Mouse (Mus musculus): ENCODE results near the gene Zfp239. TPM values are rescaled to one million over a fixed set of nuclear protein-coding genes. Genes with fewer than 3 reads are reported as not detected.

The Zfp239 gene
- polyA plus RNA-seq, 1 experiment from 2014 or later = 13.3 TPM

DNA sequence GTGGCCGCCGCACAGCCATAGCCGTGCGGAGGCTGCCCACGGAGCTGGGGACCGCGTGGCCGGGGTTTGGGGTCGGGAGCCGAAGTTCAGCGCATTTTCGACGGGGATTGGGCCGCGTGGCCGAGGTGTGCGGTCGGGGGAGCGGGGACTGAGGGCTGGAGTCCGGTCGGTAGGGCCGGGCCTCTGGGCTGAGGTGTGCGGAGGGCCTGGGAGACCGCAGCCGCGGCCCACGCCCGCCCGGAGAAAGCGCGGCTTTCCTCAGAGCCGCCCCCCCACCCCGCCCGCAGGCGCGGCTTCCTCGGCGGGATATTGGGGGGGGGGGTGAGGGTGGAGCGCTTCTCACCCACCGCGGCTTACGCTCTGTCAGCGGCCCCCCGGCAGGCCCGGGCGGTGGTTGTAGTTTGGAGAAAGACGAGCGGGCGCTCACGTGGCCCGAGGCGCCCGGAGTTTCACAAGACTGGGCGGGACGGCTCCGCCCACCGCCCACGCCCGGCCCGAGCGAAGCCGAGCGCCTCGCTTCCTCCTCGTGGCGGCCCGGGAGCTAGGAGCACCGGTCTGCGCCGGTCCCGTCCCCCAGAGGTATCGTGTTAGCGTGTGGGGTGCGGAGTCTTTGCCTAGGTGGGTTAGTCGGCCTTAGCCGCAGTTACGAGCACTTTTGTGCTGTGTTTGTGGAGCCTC lies 45.5 kb downstream of the Zfp239 start:
- Histone ChIP-seq H3K9me3 (ENCODE audit: control insufficient read depth, low read length) (no peaks in the 10 kb centered on the region), H3K4me1 (replicated peaks; ENCODE audit: control insufficient read depth, insufficient read depth, low read length) (no peaks in the 10 kb centered on the region; the same call in 1 of the 2 replicates), H3K4me3 (ENCODE audit: low read depth, low read length) (peak overlapping the region; percentile 99), H3K4me2 (replicated peaks; ENCODE audit: low read depth, low read length) (peak overlapping the region; percentile 79), H3K27me3 (ENCODE audit: control insufficient read depth, insufficient read depth, low read length) (no peaks in the 10 kb centered on the region), H3K9ac (ENCODE audit: low read depth, low read length) (peak overlapping the region; percentile 95), H3K36me3 (ENCODE audit: control insufficient read depth, insufficient read depth, low read length) (no peaks in the 10 kb centered on the region), H3K27ac (ENCODE audit: low read depth, low read length) (peak overlapping the region; percentile 86)
- peak; percentile 71 for ATAC-seq (ENCODE audit: low FRiP score)
- peak; percentile 90 for DNase-seq (ENCODE audit: low spot score)
- under 1% methylated on average over 43 of the region's 77 CpGs for WGBS

DNA sequence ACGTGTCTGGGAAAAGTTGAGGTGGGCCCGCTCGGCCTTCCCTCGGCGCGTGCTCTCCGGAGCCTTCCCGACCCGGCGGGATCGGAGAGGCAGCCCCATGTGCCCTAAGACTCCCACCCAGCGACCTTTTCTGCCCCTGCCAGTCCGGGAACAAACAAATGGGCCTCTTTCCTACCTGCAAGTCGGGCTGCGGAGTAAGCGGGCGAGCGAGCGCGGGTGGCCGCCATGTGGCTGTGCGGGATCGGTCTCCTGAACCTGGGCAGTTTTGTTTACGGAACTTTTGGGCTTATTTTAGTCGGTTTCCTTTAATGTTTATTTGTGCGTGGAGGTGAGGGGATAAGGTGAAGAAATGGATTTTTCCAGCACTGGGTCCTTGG lies 46.1 kb downstream of the Zfp239 start:
- peak overlapping the region; percentile 79 for H3K4me2 ChIP-seq (replicated peaks; ENCODE audit: low read depth, low read length)
- H3K9ac ChIP-seq (ENCODE audit: low read depth, low read length) = peak overlapping the region; percentile 95
- WGBS = under 1% methylated on average over 26 of the region's 26 CpGs
- H3K36me3 ChIP-seq (ENCODE audit: control insufficient read depth, insufficient read depth, low read length) = no peaks in the 10 kb centered on the region
- H3K27ac ChIP-seq (ENCODE audit: low read depth, low read length) = 0 out of 2 replicates have a peak overlapping the region, but pooled peaks have one; percentile 86
- no peaks in the 10 kb centered on the region; the same call in 1 of the 2 replicates for H3K4me1 ChIP-seq (replicated peaks; ENCODE audit: control insufficient read depth, insufficient read depth, low read length)
- peak overlapping the region; percentile 99 for H3K4me3 ChIP-seq (ENCODE audit: low read depth, low read length)
- DNase-seq (ENCODE audit: low spot score) (no peak), ATAC-seq (ENCODE audit: low FRiP score) (no peak)
- H3K9me3 ChIP-seq (ENCODE audit: control insufficient read depth, low read length) = no peaks in the 10 kb centered on the region
- H3K27me3 ChIP-seq (ENCODE audit: control insufficient read depth, insufficient read depth, low read length) = no peaks in the 10 kb centered on the region

DNA sequence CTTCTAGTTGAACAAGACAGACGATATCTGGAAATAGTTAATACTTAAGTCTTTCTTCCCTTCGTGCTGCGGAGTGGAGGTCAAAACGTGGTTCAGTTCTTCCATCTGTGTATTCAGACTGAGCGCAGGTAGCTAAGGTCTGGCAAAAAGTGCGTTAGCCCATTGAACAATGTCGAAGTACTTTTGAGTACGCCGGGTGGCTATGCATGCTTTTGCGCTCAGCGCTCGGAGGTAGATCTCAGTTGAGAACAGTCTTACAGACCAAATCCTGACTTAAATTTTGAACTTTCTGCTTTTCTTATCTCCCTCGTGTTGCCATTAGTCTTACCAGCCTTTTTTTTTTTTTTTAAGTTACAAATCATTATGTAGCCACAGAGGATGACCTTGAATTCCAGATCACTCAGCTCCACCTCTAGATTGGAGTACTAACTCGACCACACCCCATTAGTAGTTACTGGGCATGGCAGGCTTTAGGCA lies 46.6 kb downstream of the Zfp239 start:
- peak; percentile 39 for DNase-seq (ENCODE audit: low spot score)
- WGBS = 1% methylated on average over 14 of the region's 14 CpGs
- H3K4me3 ChIP-seq (ENCODE audit: low read depth, low read length) = peak overlapping the region; percentile 99
- H3K27ac ChIP-seq (ENCODE audit: low read depth, low read length) = no peak overlapping the region
- H3K4me1 ChIP-seq (replicated peaks; ENCODE audit: control insufficient read depth, insufficient read depth, low read length) = no peaks in the 10 kb centered on the region; the same call in 1 of the 2 replicates
- H3K36me3 ChIP-seq (ENCODE audit: control insufficient read depth, insufficient read depth, low read length) = no peaks in the 10 kb centered on the region
- H3K9me3 ChIP-seq (ENCODE audit: control insufficient read depth, low read length) = no peaks in the 10 kb centered on the region
- no peaks in the 10 kb centered on the region for H3K27me3 ChIP-seq (ENCODE audit: control insufficient read depth, insufficient read depth, low read length)
- peak overlapping the region; percentile 95 for H3K9ac ChIP-seq (ENCODE audit: low read depth, low read length)
- ATAC-seq (ENCODE audit: low FRiP score) = no peak
- peak overlapping the region; percentile 79 for H3K4me2 ChIP-seq (replicated peaks; ENCODE audit: low read depth, low read length)

DNA sequence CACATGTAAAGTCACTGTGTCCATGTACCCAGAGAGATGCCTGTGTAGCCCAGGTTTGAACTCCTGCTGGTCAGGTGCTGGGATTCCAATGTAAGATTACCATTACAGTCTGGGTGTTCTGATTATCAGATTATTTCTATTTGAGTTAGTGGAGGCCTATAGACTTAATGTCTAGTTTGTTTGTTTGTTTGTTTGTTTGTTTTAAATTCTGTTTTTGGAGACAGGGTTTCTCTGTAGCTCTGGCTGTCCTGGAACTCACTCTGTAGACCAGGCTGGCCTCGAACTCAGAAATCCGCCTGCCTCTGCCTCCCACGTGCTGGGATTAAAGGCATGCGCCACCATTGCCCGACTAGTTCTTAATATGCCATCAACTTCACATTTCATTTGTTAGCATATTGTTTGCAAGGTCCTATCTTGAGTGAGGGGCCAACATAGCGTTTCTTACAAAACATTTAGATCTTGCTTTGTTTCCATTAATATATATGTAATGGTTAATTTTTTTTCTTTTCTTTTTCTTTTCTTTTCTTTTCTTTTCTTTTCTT lies 48.3 kb downstream of the Zfp239 start:
- WGBS = 87% methylated on average over 6 of the region's 6 CpGs
- Histone ChIP-seq H3K4me2 (replicated peaks; ENCODE audit: low read depth, low read length) (no peak overlapping the region), H3K9me3 (ENCODE audit: control insufficient read depth, low read length) (no peaks in the 10 kb centered on the region), H3K9ac (ENCODE audit: low read depth, low read length) (no peak overlapping the region), H3K36me3 (ENCODE audit: control insufficient read depth, insufficient read depth, low read length) (no peaks in the 10 kb centered on the region), H3K27ac (ENCODE audit: low read depth, low read length) (no peak overlapping the region), H3K4me1 (replicated peaks; ENCODE audit: control insufficient read depth, insufficient read depth, low read length) (no peaks in the 10 kb centered on the region; the same call in 1 of the 2 replicates), H3K4me3 (ENCODE audit: low read depth, low read length) (no peak overlapping the region), H3K27me3 (ENCODE audit: control insufficient read depth, insufficient read depth, low read length) (no peaks in the 10 kb centered on the region)
- ATAC-seq (ENCODE audit: low FRiP score) (no peak), DNase-seq (ENCODE audit: low spot score) (no peak)

DNA sequence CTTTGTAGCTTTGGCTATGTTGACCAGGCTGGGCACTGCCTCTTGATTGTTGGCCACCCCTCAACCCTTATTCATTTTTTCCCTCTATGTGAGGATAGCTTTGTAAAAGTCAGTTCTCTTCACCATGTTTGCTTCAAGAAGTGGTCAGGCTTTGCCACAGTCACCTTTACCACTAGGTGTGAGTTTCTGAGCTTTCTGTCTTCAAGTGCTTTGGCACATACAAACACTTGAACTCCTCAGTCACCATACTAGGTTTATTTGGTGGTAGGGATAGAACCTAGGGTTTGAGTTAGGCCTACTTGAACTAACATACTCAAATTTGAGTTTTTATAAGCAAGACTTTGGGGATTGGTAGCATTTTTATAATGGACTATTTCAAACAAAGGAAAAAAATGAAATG lies 52.6 kb downstream of the Zfp239 start:
- Histone ChIP-seq H3K9ac (ENCODE audit: low read depth, low read length) (no peak overlapping the region), H3K4me1 (replicated peaks; ENCODE audit: control insufficient read depth, insufficient read depth, low read length) (peaks cover 4% of the 10 kb centered on the region), H3K27me3 (ENCODE audit: control insufficient read depth, insufficient read depth, low read length) (no peaks in the 10 kb centered on the region), H3K9me3 (ENCODE audit: control insufficient read depth, low read length) (no peaks in the 10 kb centered on the region), H3K27ac (ENCODE audit: low read depth, low read length) (no peak overlapping the region), H3K4me2 (replicated peaks; ENCODE audit: low read depth, low read length) (no peak overlapping the region), H3K36me3 (ENCODE audit: control insufficient read depth, insufficient read depth, low read length) (no peaks in the 10 kb centered on the region), H3K4me3 (ENCODE audit: low read depth, low read length) (no peak overlapping the region)
- DNase-seq (ENCODE audit: low spot score) (no peak), ATAC-seq (ENCODE audit: low FRiP score) (no peak)

DNA sequence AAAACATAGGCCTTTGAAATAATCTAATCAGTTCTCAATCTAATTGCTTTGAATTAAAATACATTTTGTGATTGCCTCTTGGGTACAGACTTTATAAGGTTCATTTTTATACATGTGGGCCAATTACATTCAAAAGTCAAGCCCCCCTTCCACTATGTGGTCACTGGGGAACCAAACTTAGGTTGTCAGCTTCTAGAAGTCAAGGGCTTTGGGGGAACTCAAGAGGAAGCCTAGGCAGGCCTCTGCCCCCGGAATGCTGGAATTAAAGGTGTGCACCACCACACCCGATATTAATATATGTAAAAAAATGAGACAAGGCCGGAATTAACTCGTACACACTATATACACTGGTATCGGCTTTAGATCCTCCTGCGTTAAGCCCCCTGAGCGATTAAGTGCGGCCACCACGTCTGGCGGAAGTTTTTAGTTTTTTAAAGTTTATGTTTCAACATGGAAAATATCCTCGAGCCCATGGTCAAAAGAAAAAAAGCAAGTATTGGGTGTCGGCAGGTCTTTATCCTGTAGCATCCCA lies 54.4 kb downstream of the Zfp239 start:
- no peak for DNase-seq (ENCODE audit: low spot score)
- WGBS = 4% methylated on average over 12 of the region's 12 CpGs
- no peak overlapping the region for H3K27ac ChIP-seq (ENCODE audit: low read depth, low read length)

DNA sequence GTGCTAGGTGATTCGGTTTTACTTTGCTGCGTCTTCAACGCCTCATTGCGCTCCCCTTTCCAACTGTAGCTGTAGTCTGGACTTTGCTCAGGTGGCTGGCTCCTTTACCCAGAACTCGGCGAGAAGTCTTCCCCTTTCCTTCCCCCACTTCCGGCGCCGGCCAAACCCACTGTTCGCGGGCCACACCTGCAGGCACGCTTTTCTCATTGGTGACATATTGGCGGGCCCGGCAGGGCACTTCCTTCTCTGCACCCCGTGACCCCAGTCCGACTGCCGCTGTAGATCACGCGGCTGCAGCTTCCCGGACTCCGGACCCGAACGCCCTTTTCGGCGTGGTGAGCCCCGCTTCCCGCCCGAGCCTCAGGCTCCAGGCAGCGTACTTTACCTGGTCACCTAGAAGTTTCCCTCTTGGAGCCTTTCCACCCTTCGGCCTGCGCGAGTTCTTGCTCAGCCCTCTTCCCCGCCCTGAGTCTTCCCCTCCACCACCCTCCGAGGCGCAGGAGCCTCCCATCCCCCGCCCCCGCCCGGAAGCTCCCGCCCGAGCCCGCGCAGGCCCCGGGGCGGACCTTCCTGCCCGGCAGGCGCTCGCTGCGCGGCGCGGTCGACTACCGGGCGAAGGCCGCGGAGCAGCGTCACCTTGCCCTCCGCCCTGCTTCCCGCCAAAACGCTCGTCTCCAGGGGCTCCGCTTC lies 55.0 kb downstream of the Zfp239 start:
- Histone ChIP-seq H3K9ac (ENCODE audit: low read depth, low read length) (peak overlapping the region; percentile 68), H3K4me2 (replicated peaks; ENCODE audit: low read depth, low read length) (peak overlapping the region; percentile 69), H3K27me3 (ENCODE audit: control insufficient read depth, insufficient read depth, low read length) (no peaks in the 10 kb centered on the region), H3K4me1 (replicated peaks; ENCODE audit: control insufficient read depth, insufficient read depth, low read length) (peaks cover 4% of the 10 kb centered on the region), H3K36me3 (ENCODE audit: control insufficient read depth, insufficient read depth, low read length) (no peaks in the 10 kb centered on the region), H3K27ac (ENCODE audit: low read depth, low read length) (peak overlapping the region; percentile 75), H3K9me3 (ENCODE audit: control insufficient read depth, low read length) (no peaks in the 10 kb centered on the region), H3K4me3 (ENCODE audit: low read depth, low read length) (peak overlapping the region; percentile 57)
- ATAC-seq (ENCODE audit: low FRiP score) (peak; percentile 92), DNase-seq (ENCODE audit: low spot score) (peak; percentile 84)
- 0% methylated on average over 56 of the region's 62 CpGs for WGBS

More for the DNA sequence above, 54.4 kb downstream of the Zfp239 start:
- H3K36me3 ChIP-seq (ENCODE audit: control insufficient read depth, insufficient read depth, low read length) = no peaks in the 10 kb centered on the region
- ATAC-seq (ENCODE audit: low FRiP score) = 0 out of 2 replicates have a peak, but pooled peaks have one; percentile 6
- H3K4me1 ChIP-seq (replicated peaks; ENCODE audit: control insufficient read depth, insufficient read depth, low read length) = peaks cover 4% of the 10 kb centered on the region
- no peaks in the 10 kb centered on the region for H3K27me3 ChIP-seq (ENCODE audit: control insufficient read depth, insufficient read depth, low read length)
- peak overlapping the region; percentile 69 for H3K4me2 ChIP-seq (replicated peaks; ENCODE audit: low read depth, low read length)
- peak overlapping the region; percentile 68 for H3K9ac ChIP-seq (ENCODE audit: low read depth, low read length)
- no peaks in the 10 kb centered on the region for H3K9me3 ChIP-seq (ENCODE audit: control insufficient read depth, low read length)
- peak overlapping the region; percentile 57 for H3K4me3 ChIP-seq (ENCODE audit: low read depth, low read length)

DNA sequence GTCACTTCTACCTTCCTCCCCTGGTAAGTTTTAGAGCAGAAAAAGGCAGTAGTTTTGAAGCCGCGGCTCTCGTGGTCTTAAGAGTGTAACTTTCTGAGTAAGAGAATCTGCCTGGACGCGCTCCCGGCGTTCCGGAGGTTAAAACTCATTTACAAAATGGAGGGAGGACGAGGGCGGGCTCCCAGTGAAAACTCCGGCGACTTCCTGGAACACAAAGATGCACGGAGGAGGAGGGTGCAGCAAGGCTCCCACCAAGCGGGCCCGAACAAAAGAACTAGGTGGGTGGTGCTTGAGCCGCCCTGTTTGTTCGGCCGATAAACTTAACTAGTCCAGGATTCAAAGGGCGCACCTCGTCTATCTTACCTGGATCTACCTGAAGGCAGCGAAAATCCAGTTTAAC lies 55.7 kb downstream of the Zfp239 start:
- peak overlapping the region; percentile 57 for H3K4me3 ChIP-seq (ENCODE audit: low read depth, low read length)
- 2% methylated on average over 21 of the region's 21 CpGs for WGBS
- peak; percentile 73 for ATAC-seq (ENCODE audit: low FRiP score)

More for the DNA sequence above, 55.7 kb downstream of the Zfp239 start:
- H3K9ac ChIP-seq (ENCODE audit: low read depth, low read length) = peak overlapping the region; percentile 68
- no peaks in the 10 kb centered on the region for H3K9me3 ChIP-seq (ENCODE audit: control insufficient read depth, low read length)
- peaks cover 4% of the 10 kb centered on the region for H3K4me1 ChIP-seq (replicated peaks; ENCODE audit: control insufficient read depth, insufficient read depth, low read length)
- DNase-seq (ENCODE audit: low spot score) = peak; percentile 72
- H3K27ac ChIP-seq (ENCODE audit: low read depth, low read length) = peak overlapping the region; percentile 75
- H3K27me3 ChIP-seq (ENCODE audit: control insufficient read depth, insufficient read depth, low read length) = no peaks in the 10 kb centered on the region
- H3K36me3 ChIP-seq (ENCODE audit: control insufficient read depth, insufficient read depth, low read length) = no peaks in the 10 kb centered on the region
- H3K4me2 ChIP-seq (replicated peaks; ENCODE audit: low read depth, low read length) = peak overlapping the region; percentile 69
